Mouse (Mus musculus) fibroblast of lung, adult 2 months (primary cell): ENCODE measurements around the gene Izumo1r.

Source experiments
- DNase-seq: peaks from one replicate; pipeline ENCODE4 v3.0.0-alpha.2; 2011; ENCODE audit warnings: low read depth

The Izumo1r gene

GRCm38 (mm10) chr9:14866957-14867356 is 36.8 kb downstream of the Izumo1r start:
- DNase-seq: no peak

GRCm38 (mm10) chr9:14864726-14865125 is 39.0 kb downstream of the Izumo1r start:
- no peak for DNase-seq

GRCm38 (mm10) chr9:14863126-14863525 is 40.6 kb downstream of the Izumo1r start:
- no peak for DNase-seq

- DNase-seq: no peak
Observed at GRCm38 (mm10) chr9:14859868-14860639, 43.7 kb downstream of the Izumo1r start, which contains the start of gene Gpr83. TSS of gene Gpr83 (plus strand) at chr9:14860210.

GRCm38 (mm10) chr9:14858782-14859181 is 45.0 kb downstream of the Izumo1r start:
- DNase-seq: no peak

GRCm38 (mm10) chr9:14858170-14858706 is 45.5 kb downstream of the Izumo1r start:
- DNase-seq: no peak

GRCm38 (mm10) chr9:14856922-14857654 is 46.7 kb downstream of the Izumo1r start:
- no peak for DNase-seq

- no peak for DNase-seq
Observed at GRCm38 (mm10) chr9:14854585-14854984, 49.2 kb downstream of the Izumo1r start.

- DNase-seq: no peak
Observed at GRCm38 (mm10) chr9:14848267-14848935, 55.3 kb downstream of the Izumo1r start.

- no peak for DNase-seq
Observed at GRCm38 (mm10) chr9:14846428-14846827, 57.3 kb downstream of the Izumo1r start.

- no peak for DNase-seq
Observed at GRCm38 (mm10) chr9:14843901-14844300, 59.8 kb downstream of the Izumo1r start.

GRCm38 (mm10) chr9:14843311-14843857 is 60.4 kb downstream of the Izumo1r start:
- no peak for DNase-seq

- peak; percentile 87 for DNase-seq
Observed at GRCm38 (mm10) chr9:14841878-14842761, 61.6 kb downstream of the Izumo1r start.

- no peak for DNase-seq
Observed at GRCm38 (mm10) chr9:14839970-14840369, 63.8 kb downstream of the Izumo1r start.

- DNase-seq: no peak
Observed at GRCm38 (mm10) chr9:14839527-14839926, 64.2 kb downstream of the Izumo1r start.
